14 mouse cellular contexts compared by ENCODE assay signal in the genomic region with DNA sequence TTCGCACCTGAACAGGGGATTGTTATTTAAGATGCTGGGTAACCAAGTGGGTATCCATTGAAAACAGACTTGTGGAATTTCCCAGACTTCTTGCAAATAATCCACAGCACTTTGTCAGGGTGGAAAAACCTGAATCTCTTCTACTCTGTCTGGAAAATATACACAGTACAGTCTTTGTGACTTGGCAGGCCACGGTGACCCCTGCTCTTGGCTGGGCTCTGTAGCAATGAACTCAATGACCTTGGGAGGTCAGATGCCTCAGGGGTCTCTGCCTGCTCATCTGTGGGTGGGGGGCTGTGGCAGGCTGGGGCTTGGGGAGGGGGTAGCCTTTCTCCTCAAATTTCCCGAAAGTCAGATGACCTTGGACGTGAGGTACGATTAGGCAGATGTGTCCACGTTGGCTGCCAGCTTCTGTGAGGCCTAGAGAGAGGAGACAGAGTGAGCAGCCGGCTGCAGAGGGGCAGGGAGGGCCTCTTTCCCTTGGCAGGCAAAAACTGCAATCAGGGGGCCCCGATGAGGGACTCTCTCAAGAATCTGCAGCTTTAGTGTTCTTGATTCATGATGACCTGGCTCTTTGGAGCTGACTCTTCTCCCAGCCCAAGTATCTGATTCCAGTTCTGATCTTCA.
DNase-seq lines count a peak whose midpoint lies in the region; ATAC-seq and TF ChIP-seq lines count a peak whose summit lies in the region.
"Had no signal": no experiment of that assay in that cellular context is flagged by ENCODE, and none has a peak within 500 bp of the region (broad histone marks: within the 10 kb centered on the region; RNA-seq: fewer than 3 reads in every experiment).

No protein-coding gene starts in this region.

- DNase-seq in adrenal gland, postnatal 10 days: peak; percentile 37
- no peak for DNase-seq in adrenal gland, adult 18-20 months (ENCODE audit: low spot score in 2 of 2)
- no peak for DNase-seq in kidney, postnatal 0 days (ENCODE audit: low spot score)
- no peak for DNase-seq in kidney, postnatal 14 days
- DNase-seq in gastrocnemius, postnatal 14 days: peak; percentile 75
- no peak for DNase-seq in cerebellum, postnatal 25 days
- DNase-seq in kidney, postnatal 36 days: no peak
- DNase-seq: adrenal gland, adult 8-10 months; cerebellum, adult 9-11 months; liver, postnatal 0 days; right cerebral cortex, postnatal 14 days had no signal

- intact Hi-C loops in gastrocnemius, postnatal 14 days (cut with DNase I; ENCODE audit: low total_unique reads): no loop called here

- WGBS in kidney, postnatal 0 days: 40% methylated on average over 8 of the region's 8 CpGs
- WGBS in stomach, embryonic 14.5 days: 39% methylated on average over 8 of the region's 8 CpGs

- H3K4me1 ChIP-seq in kidney, postnatal 0 days (replicated peaks; ENCODE audit: insufficient read depth, low read length): no peaks in the 10 kb centered on the region
- H3K4me1 ChIP-seq in stomach, embryonic 14.5 days (ENCODE audit: control insufficient read depth, insufficient read depth, low read length): peaks cover 26% of the 10 kb centered on the region

- H3K9me3 ChIP-seq in kidney, postnatal 0 days (replicated peaks; ENCODE audit: low read length): no peaks in the 10 kb centered on the region
- no peaks in the 10 kb centered on the region for H3K9me3 ChIP-seq in stomach, embryonic 14.5 days (ENCODE audit: control insufficient read depth, low read depth, low read length)
- H3K9me3 ChIP-seq: forebrain, embryonic 13.5 days had no signal

- ATAC-seq in kidney, postnatal 0 days (replicated peaks; ENCODE audit: low FRiP score, low read depth): no peak
- no peak for ATAC-seq in stomach, embryonic 14.5 days (ENCODE audit: insufficient number of reproducible peaks, insufficient read depth, low FRiP score, low read depth)
- ATAC-seq: forebrain, embryonic 13.5 days; liver, postnatal 0 days had no signal

- H3K9ac ChIP-seq in kidney, postnatal 0 days (ENCODE audit: low read depth, low read length): no peak overlapping the region
- no peak overlapping the region for H3K9ac ChIP-seq in stomach, embryonic 14.5 days (replicated peaks; ENCODE audit: low read depth, low read length)
- H3K9ac ChIP-seq: forebrain, embryonic 13.5 days; liver, postnatal 0 days had no signal

- peak overlapping the region; percentile 60 for H3K27ac ChIP-seq in kidney, postnatal 0 days
- H3K27ac ChIP-seq in stomach, embryonic 14.5 days (ENCODE audit: low read length): peak overlapping the region; percentile 45; the same call in 1 of the 2 replicates
- H3K27ac ChIP-seq: forebrain, embryonic 13.5 days had no signal

- no peak overlapping the region for H3K4me3 ChIP-seq in kidney, postnatal 0 days (replicated peaks; ENCODE audit: low read depth, low read length)
- no peak overlapping the region for H3K4me3 ChIP-seq in stomach, embryonic 14.5 days (ENCODE audit: low read depth, low read length)
- H3K4me3 ChIP-seq: forebrain, embryonic 13.5 days; myocyte had no signal

- H3K4me2 ChIP-seq in kidney, postnatal 0 days (ENCODE audit: low read length): no peak overlapping the region
- H3K4me2 ChIP-seq in stomach, embryonic 14.5 days (replicated peaks; ENCODE audit: low read depth, low read length): no peak overlapping the region
- H3K4me2 ChIP-seq: forebrain, embryonic 13.5 days had no signal

- no peak for TF ChIP-seq CTCF in kidney, postnatal 0 days (IDR thresholded peaks at IDR 0.05; ENCODE audit: low read depth)

- H3K36me3 ChIP-seq in kidney, postnatal 0 days (ENCODE audit: insufficient read depth, low read length): no peaks in the 10 kb centered on the region
- H3K36me3 ChIP-seq in stomach, embryonic 14.5 days (ENCODE audit: control insufficient read depth, insufficient read depth, low read length): no peaks in the 10 kb centered on the region

- no peaks in the 10 kb centered on the region for H3K27me3 ChIP-seq in kidney, postnatal 0 days (ENCODE audit: insufficient read depth, low read length)
- H3K27me3 ChIP-seq in stomach, embryonic 14.5 days (ENCODE audit: control insufficient read depth, insufficient read depth, low read length): no peaks in the 10 kb centered on the region
- H3K27me3 ChIP-seq: forebrain, embryonic 13.5 days had no signal

Comparison
In these comparisons a context has a peak if more than half of its experiments do, and no peak if none do; other contexts are left out.
1. DNase-seq: peak in adrenal gland, postnatal 10 days (single experiment) and gastrocnemius, postnatal 14 days (single experiment); none in adrenal gland, adult 18-20 months (0 of 2), kidney, postnatal 0 days (single experiment), kidney, postnatal 14 days (single experiment), cerebellum, postnatal 25 days (0 of 2) and kidney, postnatal 36 days (0 of 2).